Mouse (Mus musculus): ENCODE data around the gene Txnrd2. TPM values are rescaled to one million over a fixed set of nuclear protein-coding genes. Genes with fewer than 3 reads are reported as not detected.

The Txnrd2 gene
- total and polyA plus RNA-seq, 2 experiments from 2014 or later = 12.7 to 41.2 TPM

- ATAC-seq (ENCODE audit: insufficient read depth, low read depth) (no peak), DNase-seq (ENCODE audit: low spot score) (no peak)
- H3K4me3 ChIP-seq (ENCODE audit: low read depth, low read length) = no peak overlapping the region
- no peak overlapping the region for H3K4me2 ChIP-seq (ENCODE audit: low read depth, low read length)
- H3K9ac ChIP-seq (replicated peaks; ENCODE audit: low read depth, low read length) = no peak overlapping the region
- WGBS = 81% methylated on average over 6 of the region's 6 CpGs
- TF ChIP-seq CTCF (IDR thresholded peaks at IDR 0.05; ENCODE audit: low read depth) = no peak
- no peak for TF ChIP-seq EP300 (IDR thresholded peaks at IDR 0.05; ENCODE audit: low read depth)
- no peaks in the 10 kb centered on the region for H3K9me3 ChIP-seq (replicated peaks; ENCODE audit: control insufficient read depth, low read length)
- no peak overlapping the region for H3K27ac ChIP-seq (ENCODE audit: low read depth)
- peaks cover 9% of the 10 kb centered on the region; the same call in 1 of the 2 replicates for H3K4me1 ChIP-seq (ENCODE audit: control insufficient read depth, insufficient read depth)
- no peaks in the 10 kb centered on the region for H3K27me3 ChIP-seq (ENCODE audit: control insufficient read depth, insufficient read depth, low read length)
- peaks cover 23% of the 10 kb centered on the region for H3K36me3 ChIP-seq (replicated peaks; ENCODE audit: control insufficient read depth, insufficient read depth, low read length)
These were observed 29.2 kb downstream of the Txnrd2 start for GRCm38 (mm10) chr16:18455407-18455806.

- ATAC-seq (ENCODE audit: insufficient read depth, low read depth) (no peak), DNase-seq (ENCODE audit: low spot score) (no peak)
- Histone ChIP-seq H3K36me3 (replicated peaks; ENCODE audit: control insufficient read depth, insufficient read depth, low read length) (peaks cover 19% of the 10 kb centered on the region), H3K27ac (ENCODE audit: low read depth) (peak overlapping the region; percentile 54; the same call in 1 of the 2 replicates), H3K4me1 (ENCODE audit: control insufficient read depth, insufficient read depth) (peaks cover 9% of the 10 kb centered on the region; the same call in 1 of the 2 replicates), H3K9ac (replicated peaks; ENCODE audit: low read depth, low read length) (no peak overlapping the region), H3K4me2 (ENCODE audit: low read depth, low read length) (no peak overlapping the region), H3K27me3 (ENCODE audit: control insufficient read depth, insufficient read depth, low read length) (no peaks in the 10 kb centered on the region), H3K4me3 (ENCODE audit: low read depth, low read length) (no peak overlapping the region), H3K9me3 (replicated peaks; ENCODE audit: control insufficient read depth, low read length) (no peaks in the 10 kb centered on the region)
- TF ChIP-seq CTCF (IDR thresholded peaks at IDR 0.05; ENCODE audit: low read depth) (no peak), EP300 (IDR thresholded peaks at IDR 0.05; ENCODE audit: low read depth) (no peak)
These were observed 32.5 kb downstream of the Txnrd2 start for GRCm38 (mm10) chr16:18458661-18459060.

- Histone ChIP-seq H3K9ac (replicated peaks; ENCODE audit: low read depth, low read length) (no peak overlapping the region; the same call in 1 of the 2 replicates), H3K27me3 (ENCODE audit: control insufficient read depth, insufficient read depth, low read length) (no peaks in the 10 kb centered on the region), H3K4me1 (ENCODE audit: control insufficient read depth, insufficient read depth) (peaks cover 9% of the 10 kb centered on the region; the same call in 1 of the 2 replicates), H3K4me2 (ENCODE audit: low read depth, low read length) (peak overlapping the region; percentile 37), H3K4me3 (ENCODE audit: low read depth, low read length) (peak overlapping the region; percentile 2; the same call in 1 of the 2 replicates), H3K27ac (ENCODE audit: low read depth) (peak overlapping the region; percentile 54; the same call in 1 of the 2 replicates), H3K36me3 (replicated peaks; ENCODE audit: control insufficient read depth, insufficient read depth, low read length) (peaks cover 19% of the 10 kb centered on the region), H3K9me3 (replicated peaks; ENCODE audit: control insufficient read depth, low read length) (no peaks in the 10 kb centered on the region)
- 36% methylated on average over 12 of the region's 12 CpGs for WGBS
- TF ChIP-seq EP300 (IDR thresholded peaks at IDR 0.05; ENCODE audit: low read depth) (no peak), CTCF (IDR thresholded peaks at IDR 0.05; ENCODE audit: low read depth) (no peak)
- no peak for ATAC-seq (ENCODE audit: insufficient read depth, low read depth)
- no peak for DNase-seq (ENCODE audit: low spot score)
These were observed 33.3 kb downstream of the Txnrd2 start for GRCm38 (mm10) chr16:18459335-18459954.

- H3K27me3 ChIP-seq (ENCODE audit: control insufficient read depth, insufficient read depth, low read length) = no peaks in the 10 kb centered on the region
- H3K4me3 ChIP-seq (ENCODE audit: low read depth, low read length) = peak overlapping the region; percentile 2; the same call in 1 of the 2 replicates
- peak overlapping the region; percentile 37 for H3K4me2 ChIP-seq (ENCODE audit: low read depth, low read length)
- TF ChIP-seq EP300 (IDR thresholded peaks at IDR 0.05; ENCODE audit: low read depth) = no peak
- no peak for TF ChIP-seq CTCF (IDR thresholded peaks at IDR 0.05; ENCODE audit: low read depth)
- H3K4me1 ChIP-seq (ENCODE audit: control insufficient read depth, insufficient read depth) = peaks cover 9% of the 10 kb centered on the region; the same call in 1 of the 2 replicates
- ATAC-seq (ENCODE audit: insufficient read depth, low read depth) (peak; percentile 35), DNase-seq (ENCODE audit: low spot score) (no peak)
- 31% methylated on average over 11 of the region's 11 CpGs for WGBS
- H3K27ac ChIP-seq (ENCODE audit: low read depth) = peak overlapping the region; percentile 54; the same call in 1 of the 2 replicates
- no peaks in the 10 kb centered on the region for H3K9me3 ChIP-seq (replicated peaks; ENCODE audit: control insufficient read depth, low read length)
- peaks cover 19% of the 10 kb centered on the region for H3K36me3 ChIP-seq (replicated peaks; ENCODE audit: control insufficient read depth, insufficient read depth, low read length)
- no peak overlapping the region for H3K9ac ChIP-seq (replicated peaks; ENCODE audit: low read depth, low read length)
These were observed 33.8 kb downstream of the Txnrd2 start for GRCm38 (mm10) chr16:18459955-18460370.

- Histone ChIP-seq H3K4me1 (ENCODE audit: control insufficient read depth, insufficient read depth) (peaks cover 9% of the 10 kb centered on the region; the same call in 1 of the 2 replicates), H3K36me3 (replicated peaks; ENCODE audit: control insufficient read depth, insufficient read depth, low read length) (peaks cover 19% of the 10 kb centered on the region), H3K4me2 (ENCODE audit: low read depth, low read length) (no peak overlapping the region), H3K27me3 (ENCODE audit: control insufficient read depth, insufficient read depth, low read length) (no peaks in the 10 kb centered on the region), H3K9ac (replicated peaks; ENCODE audit: low read depth, low read length) (no peak overlapping the region), H3K9me3 (replicated peaks; ENCODE audit: control insufficient read depth, low read length) (no peaks in the 10 kb centered on the region), H3K27ac (ENCODE audit: low read depth) (no peak overlapping the region), H3K4me3 (ENCODE audit: low read depth, low read length) (no peak overlapping the region)
- DNase-seq (ENCODE audit: low spot score) (no peak), ATAC-seq (ENCODE audit: insufficient read depth, low read depth) (no peak)
- WGBS = 85% methylated on average over 3 of the region's 3 CpGs
- no peak for TF ChIP-seq EP300 (IDR thresholded peaks at IDR 0.05; ENCODE audit: low read depth)
- TF ChIP-seq CTCF (IDR thresholded peaks at IDR 0.05; ENCODE audit: low read depth) = no peak
These were observed 34.6 kb downstream of the Txnrd2 start for GRCm38 (mm10) chr16:18460826-18461225.
